Mouse (Mus musculus) heart, adult 8-10 months (tissue): ENCODE results near the gene 5730455P16Rik. TPM values are rescaled to one million over a fixed set of nuclear protein-coding genes. Genes with fewer than 3 reads are reported as not detected.

Source experiments
- total RNA-seq, 4 experiments: library from RNA; stranded (reverse); gene quantifications; 2 replicates each; pipeline ENCODE4 v1.2.4; 2022

Gene 5730455P16Rik
- total RNA-seq, 4 experiments from 2014 or later = 26.4 to 28.9 (median 27.6) TPM

Other genes with a start within 250 kb of the 5730455P16Rik start
- gene Tefm, start 235.9 kb downstream of the 5730455P16Rik start, total RNA-seq = 10 to 100 TPM; 30.1 to 36.3 (median 33.2) TPM
- gene Adap2, start 223.9 kb downstream of the 5730455P16Rik start, total RNA-seq = 10 to 100 TPM in 2 of 4 experiments, 1 to 10 TPM in 2; 8.3 to 12.5 (median 9.9) TPM
- 1 to 10 TPM; 5.8 to 6.0 (median 5.9) TPM for gene Rnf135, start 194.2 kb downstream of the 5730455P16Rik start, total RNA-seq
- gene Rhot1, start 169.0 kb downstream of the 5730455P16Rik start, total RNA-seq = 10 to 100 TPM; 52.5 to 66.9 (median 60.3) TPM
- gene Rhbdl3, start 77.1 kb downstream of the 5730455P16Rik start, total RNA-seq = 10 to 100 TPM in 1 of 4 experiments, 1 to 10 TPM in 3; 6.7 to 10.0 (median 7.8) TPM
- 10 to 100 TPM; 51.6 to 64.2 (median 60.8) TPM for gene Zfp207, start 5.2 kb upstream of the 5730455P16Rik start, total RNA-seq
- 100 to 1,000 TPM in 3 of 4 experiments, 10 to 100 TPM in 1; 99.6 to 118 (median 111) TPM for gene Psmd11, start 50.6 kb upstream of the 5730455P16Rik start, total RNA-seq
- gene Cdk5r1, start 99.0 kb upstream of the 5730455P16Rik start, total RNA-seq = 1 to 10 TPM in 2 of 4 experiments, under 1 TPM in 2; 0.85 to 4.1 (median 1.4) TPM